Mouse (Mus musculus) 3134 (cell line): ENCODE measurements around the gene Cdc42ep4.

Source experiments
- DNase-seq: peaks from one replicate; pipeline ENCODE4 v3.0.0-alpha.2; 2011; ENCODE audit warnings: low spot score; ENCODE audit not compliant: insufficient read length; ENCODE audit errors: extremely low read depth

The Cdc42ep4 gene

DNA sequence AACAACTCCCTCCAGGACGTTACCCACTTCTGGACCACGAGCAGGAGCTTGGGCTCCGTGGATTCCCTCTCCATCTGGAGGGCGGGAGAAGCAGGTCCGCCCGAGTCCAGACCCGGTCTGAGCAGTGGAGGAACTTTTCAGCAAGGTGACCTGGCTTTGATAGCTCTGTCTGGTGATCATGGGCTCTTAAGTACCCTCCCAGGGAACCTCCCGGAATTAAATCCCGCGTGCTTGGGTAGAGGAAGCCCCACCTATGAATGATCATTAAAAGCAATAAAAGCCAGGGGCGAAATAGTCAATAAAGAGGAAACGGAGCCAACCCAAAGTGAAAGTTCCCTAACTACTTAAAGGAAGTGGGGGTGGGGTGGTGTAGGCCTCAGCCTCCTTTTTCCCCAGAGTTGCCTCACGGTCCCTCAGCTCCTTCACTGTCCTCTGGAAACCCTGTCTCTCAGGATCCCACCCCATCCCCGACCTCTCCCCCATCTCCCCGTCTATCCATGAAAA, 529 bp upstream of the Cdc42ep4 start:
- peak; percentile 33 for DNase-seq

DNA sequence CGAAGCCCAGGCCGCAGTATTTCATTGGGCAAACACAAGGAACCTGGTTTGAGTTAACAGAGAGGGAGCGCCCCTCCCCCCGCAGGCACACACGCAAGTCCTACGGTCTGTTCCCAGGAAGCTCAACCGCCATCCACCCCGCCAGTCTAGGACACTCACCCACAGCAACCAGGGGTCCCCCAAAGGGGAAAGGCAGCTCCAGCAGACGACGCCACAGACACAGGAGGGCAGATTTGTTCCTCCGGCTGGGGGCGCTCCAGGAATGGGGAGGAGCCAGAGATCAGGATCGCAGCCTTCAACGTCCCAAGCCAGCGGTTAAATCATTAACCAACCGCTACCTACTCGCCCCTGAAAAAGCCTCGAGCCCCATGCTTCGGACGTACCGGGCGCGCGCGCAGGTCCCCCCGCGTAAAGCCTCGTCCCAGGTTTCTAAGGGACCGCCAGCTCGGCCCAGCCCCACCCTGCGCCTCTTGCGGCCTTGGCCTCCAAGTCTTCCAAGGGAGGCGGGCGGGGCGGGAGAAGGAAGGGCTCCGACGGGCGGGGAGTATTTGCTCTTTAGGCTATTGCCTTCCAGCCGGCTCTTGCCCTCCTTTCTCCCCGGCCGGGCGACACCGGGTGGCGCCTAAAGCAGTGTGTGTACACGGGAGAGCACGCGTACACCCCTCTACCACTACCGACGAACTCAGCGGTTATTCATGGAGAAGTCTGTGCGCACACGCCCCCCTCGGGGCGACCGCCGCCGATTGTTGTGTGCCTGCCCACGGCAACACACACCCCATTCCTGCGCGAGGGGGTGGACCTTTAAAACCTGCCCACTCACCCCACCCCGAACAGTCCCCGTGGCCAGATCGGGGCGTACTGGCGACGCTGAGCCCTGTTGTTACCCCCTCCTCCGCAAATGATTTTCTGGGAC, 854 bp downstream of the Cdc42ep4 start:
- peak; percentile 88 for DNase-seq

DNA sequence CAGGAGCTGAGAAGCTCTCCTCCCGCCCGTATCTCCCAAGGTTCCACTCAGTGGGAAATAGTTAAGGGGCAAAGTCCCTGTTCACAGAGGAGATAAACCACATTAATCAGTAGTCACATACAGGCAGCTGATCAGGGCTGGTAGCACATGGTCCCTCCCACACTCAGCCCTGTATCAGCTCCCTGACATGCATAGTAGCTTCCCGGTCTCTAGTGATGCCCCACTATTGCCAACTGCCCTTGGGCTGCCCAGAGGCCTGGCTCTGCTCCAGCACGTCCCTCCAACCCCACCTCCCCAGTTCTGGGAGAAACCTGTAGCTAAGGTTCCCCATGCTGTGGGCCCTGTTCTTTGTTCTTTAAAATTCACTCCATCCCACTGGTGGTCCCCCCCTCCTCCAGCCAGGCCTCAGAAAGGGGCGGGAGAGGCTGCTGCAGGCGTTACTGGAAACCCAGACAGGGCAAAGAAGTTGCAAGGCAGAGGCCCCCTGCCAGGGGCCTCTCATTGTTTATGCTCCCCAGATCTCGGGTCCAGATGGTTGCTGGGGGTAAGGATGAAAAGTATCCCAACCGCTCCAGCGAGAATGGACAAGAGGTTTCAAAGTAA, 1.8 kb downstream of the Cdc42ep4 start:
- peak; percentile 32 for DNase-seq

DNA sequence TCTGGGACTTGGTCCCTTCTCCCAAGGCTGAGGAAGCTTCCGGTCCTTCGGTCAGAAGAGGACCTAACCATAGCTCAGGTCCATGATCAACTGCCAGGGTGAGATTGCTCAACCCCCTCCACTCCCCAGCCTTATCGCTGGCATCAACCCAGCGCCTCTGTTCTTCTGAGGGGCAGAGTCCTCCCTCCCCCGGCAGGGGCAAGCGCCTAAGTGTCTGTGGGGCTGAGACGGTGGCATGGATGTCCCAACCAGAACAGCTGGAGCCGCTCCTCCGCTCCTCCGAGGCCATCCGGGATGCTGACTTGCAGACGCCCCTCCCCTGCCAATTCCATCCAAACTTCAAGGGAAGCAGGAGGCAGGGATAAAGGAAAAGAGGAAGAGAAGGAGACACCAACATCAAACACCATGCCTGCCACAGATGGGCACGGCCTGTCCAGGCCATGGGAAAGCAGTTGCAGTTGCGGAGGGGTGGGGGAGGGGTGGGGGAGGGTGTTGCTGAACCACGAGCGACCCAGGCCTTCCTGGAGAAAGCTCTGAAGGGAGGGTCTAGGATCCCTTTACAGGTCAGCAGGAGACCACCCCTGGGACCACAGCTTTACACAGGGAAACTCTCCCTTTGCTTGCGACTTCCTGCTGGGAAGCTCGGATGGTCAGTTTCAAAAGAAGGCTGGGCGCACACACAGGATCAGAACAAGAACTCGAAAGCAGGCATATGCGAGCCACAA, 2.7 kb downstream of the Cdc42ep4 start:
- no peak for DNase-seq

DNA sequence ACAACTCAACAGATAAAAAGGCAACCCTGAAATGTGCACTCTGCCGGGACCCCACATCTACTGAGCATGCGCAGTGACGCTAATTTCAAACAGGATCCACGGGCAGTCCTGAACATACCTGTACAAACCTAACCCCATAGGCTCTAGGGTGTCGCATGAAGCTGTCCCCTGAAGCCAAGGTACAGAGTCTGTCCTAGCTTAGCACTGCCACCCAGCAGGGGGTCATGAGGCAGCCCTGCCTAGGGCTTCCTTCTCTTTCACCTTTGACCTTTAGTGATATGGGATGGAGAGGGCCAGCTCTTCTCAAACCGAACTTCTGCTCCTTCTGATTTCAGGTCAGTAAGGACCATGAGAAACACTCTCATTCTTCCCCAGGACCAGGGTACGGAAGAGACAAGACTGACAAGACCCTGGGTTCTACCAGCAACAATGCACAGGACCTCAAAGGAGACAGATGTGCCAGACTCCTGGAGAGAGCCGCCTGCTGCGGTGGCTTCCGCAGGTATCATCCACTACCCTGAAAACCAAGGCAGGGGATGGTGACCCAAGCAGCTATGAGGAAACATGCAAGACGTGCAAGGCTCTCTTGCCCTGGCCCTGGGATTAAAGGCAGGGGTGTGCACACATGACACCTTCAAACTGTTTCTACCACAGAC, 3.8 kb downstream of the Cdc42ep4 start:
- DNase-seq = no peak

DNA sequence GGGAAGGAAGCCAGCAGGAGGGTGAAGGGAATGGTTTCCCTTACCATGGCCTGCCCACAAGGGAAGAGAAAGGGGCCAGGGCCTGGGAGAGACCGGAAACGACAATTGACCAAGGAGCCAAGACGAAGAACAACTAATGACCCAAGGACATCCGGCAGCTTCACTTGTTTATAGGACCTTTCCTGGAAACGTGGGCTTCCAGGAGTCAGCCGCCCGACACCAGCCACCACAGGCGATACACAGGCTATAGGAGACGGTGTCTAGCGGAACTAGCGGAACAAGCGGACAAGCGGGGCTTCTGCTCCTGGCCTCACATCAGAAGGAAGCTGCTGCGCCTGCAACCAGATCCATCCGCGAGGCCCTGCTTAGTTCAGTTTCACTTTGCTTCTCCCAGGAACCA, 4.6 kb downstream of the Cdc42ep4 start:
- no peak for DNase-seq

DNA sequence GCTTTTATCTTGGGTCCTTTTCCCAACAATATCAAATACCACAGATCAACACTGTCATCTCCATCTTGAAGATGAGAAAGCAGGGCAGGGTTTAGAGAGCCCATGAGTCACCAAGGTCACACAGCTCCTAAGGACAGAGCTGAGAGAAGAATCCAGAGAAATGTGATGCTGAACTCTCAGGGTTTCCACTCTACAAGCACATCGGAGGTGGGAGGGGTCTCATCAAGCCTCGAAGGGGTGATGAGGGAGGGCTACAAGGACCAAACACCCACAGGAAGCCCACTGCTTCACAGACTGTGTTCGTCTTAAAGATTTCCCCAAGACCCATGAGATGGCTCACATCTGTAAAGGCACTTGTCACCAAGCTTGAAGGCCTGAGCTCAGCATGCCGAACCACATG, 5.7 kb downstream of the Cdc42ep4 start:
- DNase-seq = no peak

DNA sequence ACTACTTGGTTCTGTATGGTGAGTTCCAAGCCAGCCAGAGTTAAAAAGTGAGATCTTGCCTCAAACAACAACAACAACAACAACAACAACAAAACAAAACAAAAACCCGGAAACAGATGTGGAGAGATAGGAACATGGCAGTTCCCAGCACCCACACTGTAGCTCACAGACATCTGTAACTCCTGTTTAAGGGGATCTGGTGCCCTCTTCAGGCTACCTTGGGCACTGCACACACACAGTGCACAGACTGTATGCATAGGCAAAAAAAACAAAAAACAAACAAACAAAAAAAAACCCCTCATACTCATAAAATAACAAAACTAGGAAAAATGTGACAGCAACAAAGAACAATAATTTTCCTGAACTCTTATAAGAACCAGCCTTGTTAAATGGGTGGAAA, 8.7 kb downstream of the Cdc42ep4 start:
- DNase-seq = no peak

DNA sequence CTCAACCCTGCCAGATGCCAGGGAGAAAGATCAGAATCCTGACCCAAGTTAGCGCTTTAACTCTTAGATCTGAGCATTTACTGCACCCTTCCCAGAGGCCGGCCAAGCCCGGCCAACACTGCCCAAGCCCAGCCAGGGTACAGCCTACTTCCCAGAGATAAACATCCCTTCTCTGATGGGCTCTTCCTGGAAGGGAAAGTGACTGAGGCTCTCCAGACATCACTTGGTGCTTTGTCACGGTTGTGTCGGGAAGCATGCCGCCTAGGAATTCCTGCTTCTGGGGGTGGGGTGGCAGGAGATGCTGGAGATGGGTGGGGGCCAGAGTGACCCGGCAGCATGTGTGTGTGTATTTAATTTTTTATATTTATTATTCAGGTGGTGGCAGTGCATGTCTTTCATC, 11.6 kb downstream of the Cdc42ep4 start:
- DNase-seq = no peak

DNA sequence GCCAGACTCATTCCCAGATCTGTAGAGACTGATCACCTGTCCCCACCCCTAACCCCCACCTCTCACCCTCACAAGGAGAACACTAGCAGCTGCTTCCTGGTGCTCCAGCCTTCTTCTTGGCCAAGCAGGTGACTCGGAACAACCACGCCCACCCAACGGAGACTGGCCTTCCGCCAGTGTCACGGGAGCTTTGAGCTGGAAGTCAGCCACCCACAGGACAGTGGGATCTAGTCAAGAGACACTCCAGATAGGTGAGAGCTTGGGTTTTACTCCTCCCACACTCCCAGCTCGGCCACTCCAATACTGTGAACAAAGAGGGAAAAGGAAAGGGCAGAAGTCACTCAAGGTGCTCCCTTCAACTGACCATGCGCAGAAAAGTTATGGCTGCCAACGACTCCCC, 12.5 kb downstream of the Cdc42ep4 start:
- peak; percentile 37 for DNase-seq

DNA sequence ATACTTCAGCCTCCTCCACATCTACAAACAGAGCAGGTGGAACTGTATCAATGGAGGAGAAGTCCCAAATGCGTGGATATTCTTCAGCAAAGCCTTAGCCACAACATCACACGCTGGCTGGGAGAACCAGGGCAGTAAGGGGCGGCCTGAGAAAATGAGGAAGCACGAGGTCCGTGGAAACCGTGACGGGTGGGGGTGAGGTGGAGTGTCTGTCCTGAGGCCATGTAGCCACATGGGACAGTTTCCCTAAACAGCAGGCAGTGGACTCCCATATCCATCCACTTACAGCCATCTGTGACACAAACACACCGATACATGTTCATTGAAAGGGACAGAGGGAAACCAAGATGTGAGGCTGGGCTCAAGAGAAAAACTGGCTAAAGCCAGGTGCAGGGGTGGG, 13.8 kb downstream of the Cdc42ep4 start:
- no peak for DNase-seq

DNA sequence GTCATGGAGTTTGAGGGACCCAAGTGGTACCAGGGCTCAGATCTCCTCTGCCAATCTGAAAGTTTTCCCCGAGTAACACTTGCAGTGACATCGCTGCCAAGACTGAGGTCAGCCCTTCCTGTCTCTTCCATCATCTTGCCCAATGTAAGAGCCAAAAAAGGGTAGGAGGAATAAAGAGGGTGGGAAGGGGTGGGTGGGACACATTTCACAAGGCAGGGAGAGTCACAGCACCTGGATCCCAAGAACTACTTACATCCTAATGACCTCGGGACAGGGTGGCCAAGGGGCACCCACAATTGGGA, 14.2 kb downstream of the Cdc42ep4 start:
- DNase-seq = no peak

DNA sequence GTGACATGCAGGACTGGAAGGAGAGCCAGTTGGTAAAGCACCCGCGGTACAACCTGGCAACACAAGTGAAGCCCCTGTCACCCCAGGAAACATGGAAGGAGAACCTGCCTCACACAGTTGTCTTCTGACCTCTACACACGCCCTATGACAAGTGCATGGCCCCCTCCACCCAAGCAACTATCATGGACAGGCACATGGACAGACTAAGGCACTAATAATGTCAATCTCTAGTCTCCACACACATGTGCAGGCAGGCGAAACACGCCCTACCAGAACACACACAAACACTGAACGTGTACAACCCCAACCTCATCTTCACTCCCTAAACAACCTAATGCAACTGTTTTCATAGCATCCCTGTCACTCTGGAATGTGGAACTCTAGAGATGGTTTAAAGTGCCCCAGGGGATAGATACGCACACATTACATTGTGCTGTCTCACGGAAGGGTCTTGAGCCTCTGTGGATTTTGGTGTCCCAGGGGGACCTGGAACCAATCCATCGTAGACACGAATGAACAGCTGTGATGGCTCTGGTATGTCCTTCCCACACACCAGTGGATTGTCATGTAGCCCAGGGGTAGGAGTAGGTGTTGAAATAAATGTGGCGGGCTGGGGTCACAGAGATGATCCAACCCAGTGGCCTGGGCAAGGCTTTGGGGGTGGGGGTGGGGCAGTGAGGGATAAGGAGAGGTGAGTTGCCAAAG, 14.7 kb downstream of the Cdc42ep4 start:
- DNase-seq = no peak

DNA sequence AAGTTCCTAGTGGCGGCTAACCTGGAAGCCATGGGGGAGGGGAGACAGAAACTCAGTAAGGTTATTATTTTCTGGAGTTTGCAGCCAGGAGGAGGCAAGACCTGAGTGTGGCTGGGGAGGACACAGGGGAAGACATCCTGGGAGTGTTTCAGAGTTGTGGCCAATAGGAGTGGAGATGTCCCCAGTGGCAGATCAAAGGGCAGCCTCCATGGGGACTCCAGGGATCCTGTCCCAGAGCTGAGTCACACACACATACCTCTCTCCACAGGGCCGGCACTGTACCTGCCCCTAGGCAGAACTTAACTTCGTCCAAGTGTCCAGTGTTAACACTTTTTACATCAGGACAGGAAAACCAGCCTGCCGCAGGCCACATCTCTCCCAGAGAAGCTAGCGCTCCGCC, 16.5 kb downstream of the Cdc42ep4 start:
- DNase-seq = peak; percentile 52

DNA sequence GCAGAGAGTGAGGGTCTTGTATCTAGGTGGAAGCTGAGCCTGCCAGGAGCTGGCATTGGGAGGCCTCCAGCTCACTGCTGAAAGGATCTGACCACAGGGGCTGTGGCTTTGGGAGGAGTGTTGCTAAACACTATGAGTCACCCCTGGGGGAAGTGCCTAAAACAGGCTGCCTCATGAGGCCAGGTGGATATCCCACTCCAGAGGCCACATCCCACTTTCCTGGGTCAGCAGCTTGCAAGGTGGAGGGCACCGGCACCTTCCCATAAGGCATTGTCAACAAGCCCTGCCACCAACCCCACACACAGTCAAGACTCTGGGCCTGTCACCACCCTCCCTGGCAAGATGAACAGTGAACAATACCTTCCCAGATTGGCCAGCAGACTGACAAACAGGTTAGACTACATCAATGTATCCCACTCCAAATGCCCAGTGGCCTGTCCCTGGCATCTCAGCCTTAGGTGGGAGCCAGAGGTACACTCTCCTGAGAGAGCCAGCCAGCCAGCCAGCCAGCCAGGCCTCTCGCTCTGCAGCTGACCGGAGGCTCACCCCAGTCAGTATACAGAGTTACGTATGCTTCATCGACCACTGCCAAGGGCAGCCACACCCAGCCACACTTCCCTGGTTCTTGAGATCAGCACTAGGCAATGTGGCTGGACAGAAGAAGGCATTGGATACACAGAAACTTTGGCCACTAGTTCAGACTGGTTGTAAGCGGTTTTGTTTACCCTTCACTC, 17.9 kb downstream of the Cdc42ep4 start:
- DNase-seq = peak; percentile 80

DNA sequence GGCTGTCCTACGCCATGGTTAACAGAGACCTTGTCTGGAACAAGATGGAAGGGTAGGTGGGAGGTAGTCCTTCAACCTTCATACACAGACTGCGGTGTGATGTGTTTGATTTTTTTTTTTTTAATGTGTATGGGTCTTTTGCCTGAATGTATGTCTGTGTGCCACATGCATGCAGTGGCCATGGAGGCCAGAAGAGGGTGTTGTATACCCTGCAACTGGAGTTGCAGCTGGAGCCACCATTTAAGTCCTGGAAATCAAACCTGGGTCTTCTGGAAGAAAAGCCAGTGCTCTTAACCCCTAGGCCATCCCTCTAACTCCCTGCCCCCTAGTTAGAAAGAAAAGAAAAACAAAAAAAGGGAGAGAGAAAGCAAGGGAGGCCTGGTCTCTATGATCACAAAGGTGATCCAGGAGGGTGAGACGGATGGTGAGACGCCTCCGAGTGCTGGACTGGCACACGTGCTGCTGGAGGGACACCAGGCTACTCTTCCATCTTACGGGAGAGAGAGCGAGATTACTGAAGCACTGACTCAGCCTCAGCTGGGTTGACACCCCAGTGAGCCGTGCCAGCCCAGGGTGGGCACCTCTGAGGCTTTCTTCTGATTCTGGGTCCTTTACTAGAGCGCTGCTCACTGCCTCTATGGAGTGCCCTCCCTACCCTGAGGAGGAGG, 19.6 kb downstream of the Cdc42ep4 start:
- peak; percentile 47 for DNase-seq

DNA sequence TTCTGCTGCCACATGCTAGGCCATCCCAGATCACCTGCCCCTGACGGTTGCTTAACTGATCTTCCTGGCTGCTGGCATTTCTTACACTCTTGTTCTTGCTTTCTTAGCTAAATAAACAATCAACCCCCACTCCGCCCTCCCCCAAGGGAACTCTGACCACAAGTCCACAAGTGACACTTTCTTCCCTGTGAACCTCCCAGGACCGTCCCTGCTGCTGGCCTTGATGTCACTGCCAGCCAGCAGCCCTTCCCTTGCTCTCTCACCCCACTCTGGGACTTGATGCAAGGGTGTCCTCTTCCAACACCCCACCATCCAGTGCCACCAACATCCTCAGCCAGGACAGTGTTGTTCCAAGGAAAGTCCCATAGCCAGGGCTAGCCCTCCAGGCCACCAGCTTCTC, 20.8 kb downstream of the Cdc42ep4 start:
- DNase-seq = peak; percentile 76

DNA sequence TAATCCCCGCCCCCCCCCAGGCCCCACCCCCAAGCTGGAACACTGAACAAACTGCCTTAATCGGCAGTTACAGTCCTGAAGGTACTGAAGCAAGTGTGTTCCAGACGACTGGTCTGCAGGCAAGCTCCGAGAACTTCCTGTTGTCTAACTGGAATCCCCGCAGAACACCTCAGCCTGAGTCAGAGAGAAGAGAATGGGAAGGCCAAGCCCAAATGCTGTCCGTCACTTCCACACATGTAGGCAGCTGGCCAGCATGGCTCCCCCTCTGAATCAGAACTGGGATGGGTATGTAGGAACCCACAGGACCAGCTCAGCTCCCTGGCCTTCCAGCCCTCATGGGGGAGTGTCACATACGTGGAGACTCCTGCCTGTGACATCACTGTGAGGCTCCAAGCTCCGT, 21.8 kb downstream of the Cdc42ep4 start:
- peak; percentile 87 for DNase-seq

DNA sequence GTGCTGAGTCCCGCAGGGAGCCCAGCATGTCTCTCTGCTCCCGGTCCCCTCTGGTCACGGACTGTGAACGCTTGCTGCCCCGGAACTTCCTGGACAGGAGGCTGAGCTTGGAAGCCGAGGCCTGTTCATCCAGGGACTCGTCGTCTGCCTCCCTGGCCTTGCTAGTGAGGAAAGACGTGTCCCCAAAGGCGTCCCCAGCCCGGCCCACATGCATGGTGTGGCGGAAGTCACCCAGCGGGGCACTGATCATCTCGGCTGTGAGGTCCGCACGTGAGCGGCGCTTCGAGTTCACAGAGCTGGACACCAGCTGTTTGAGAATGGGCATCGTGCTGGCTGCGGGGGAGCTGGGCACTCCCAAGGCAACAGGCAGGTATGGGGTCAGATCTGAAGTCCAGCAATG, 22.4 kb downstream of the Cdc42ep4 start:
- DNase-seq = no peak
